Mouse (Mus musculus): ENCODE results near the gene Agpat1. TPM values are rescaled to one million over a fixed set of nuclear protein-coding genes. Genes with fewer than 3 reads are reported as not detected.

Gene Agpat1
- total RNA-seq, 2 experiments from 2014 or later: 73.4 to 77.7 TPM

DNA sequence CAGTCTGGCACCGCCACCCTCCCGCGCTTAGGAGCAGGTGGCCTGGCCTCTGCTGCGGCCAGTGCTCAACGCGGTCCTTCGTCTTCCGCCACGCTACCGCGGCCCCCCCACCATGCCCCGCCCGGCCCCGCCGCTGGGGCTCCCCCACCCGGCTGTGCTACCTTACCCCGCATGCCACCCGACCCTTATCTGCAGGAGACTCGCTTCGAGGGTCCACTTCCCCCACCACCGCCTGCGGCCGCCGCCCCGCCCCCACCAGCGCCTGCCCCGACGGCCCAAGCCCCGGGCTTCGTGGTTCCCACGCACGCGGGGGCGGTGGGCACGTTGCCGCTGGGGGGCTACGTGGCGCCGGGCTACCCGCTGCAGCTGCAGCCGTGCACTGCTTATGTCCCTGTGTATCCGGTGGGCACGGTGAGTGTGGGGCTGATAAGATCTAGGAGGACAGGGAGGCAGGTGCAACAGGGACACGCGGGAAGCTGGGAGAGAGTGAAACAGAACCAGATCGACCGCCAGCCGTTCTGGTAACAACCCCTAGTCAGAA, 26.8 kb downstream of the Agpat1 start:
- no peak for DNase-seq (ENCODE audit: low spot score in 2 of 2)

DNA sequence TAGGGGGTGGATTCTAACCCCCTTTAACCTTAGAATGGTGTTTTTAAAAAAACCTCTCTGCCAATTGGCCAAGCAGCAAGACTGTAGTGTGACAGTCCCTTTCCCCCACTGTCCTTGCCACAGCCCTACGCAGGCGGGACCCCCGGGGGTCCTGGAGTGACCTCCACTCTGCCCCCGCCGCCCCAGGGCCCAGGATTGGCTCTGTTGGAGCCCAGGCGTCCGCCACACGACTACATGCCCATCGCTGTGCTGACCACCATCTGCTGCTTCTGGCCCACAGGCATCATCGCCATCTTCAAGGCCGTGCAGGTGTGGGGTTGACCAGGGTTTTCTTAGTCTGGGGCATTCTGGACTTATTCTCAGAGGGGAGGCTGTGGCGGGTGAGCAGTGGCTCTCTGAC, 27.6 kb downstream of the Agpat1 start:
- DNase-seq (ENCODE audit: low spot score in 2 of 2): no peak

DNA sequence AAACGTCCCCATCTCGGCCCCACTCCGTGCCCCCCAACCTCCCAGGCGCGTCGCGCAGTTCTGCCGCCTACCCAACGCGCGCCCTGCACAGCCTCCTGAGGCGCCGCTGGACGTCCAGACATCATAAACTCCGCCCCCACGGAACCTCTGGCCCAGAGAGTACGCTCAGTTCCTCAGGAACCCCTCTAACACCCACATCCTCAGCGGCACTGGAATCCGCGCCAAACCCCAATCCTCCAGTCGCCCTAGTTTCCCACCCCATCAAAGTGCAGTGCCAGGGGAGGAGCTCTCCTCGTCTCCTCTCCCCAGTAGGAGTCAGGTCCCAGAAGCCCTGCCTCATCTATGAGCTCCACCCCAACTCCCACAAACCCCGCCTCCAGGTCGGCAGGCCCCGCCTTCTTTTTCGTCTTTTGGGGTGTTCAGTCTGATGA, 28.2 kb downstream of the Agpat1 start:
- DNase-seq (ENCODE audit: low spot score in 2 of 2): no peak

DNA sequence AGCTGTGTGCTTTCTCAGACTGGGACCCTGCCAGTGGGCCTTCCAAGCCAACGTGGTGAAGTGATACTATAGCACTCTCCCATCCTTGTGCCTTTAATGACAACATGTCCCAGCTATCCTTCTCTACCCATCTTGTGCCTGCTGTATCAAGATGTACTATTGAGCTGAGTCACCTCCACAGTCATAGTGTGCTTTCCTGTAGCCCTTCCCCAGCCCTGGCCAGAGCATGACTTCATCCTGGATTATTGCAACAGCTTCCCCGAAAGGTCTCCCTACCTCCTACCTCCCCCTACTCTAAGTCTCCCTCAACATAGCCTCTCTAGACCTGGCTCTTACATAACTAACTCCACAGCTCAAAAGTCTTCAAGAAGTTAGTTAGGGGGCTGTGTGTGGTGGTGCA, 31.6 kb downstream of the Agpat1 start:
- no peak for DNase-seq (ENCODE audit: low spot score in 2 of 2)

DNA sequence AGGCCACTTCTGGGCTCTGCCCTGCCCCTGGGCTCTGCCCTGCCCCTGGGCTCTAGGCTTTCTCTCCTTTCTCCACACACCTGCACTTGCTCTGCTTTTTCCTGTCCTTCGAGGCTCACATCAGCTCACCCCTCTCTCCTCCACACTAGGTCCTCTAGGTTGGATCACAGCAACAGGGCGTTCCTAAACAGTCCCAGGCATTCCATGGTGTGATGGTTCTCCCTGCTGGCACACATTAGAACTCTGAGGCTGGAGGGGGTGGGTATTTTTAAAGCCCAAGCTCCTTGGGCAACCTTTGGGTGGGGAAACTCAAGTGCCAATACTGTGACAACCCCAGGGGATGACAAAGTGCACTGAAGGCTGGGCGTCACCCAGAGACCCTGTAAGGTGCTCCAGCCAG, 33.4 kb downstream of the Agpat1 start:
- no peak for DNase-seq (ENCODE audit: low spot score in 2 of 2)

DNA sequence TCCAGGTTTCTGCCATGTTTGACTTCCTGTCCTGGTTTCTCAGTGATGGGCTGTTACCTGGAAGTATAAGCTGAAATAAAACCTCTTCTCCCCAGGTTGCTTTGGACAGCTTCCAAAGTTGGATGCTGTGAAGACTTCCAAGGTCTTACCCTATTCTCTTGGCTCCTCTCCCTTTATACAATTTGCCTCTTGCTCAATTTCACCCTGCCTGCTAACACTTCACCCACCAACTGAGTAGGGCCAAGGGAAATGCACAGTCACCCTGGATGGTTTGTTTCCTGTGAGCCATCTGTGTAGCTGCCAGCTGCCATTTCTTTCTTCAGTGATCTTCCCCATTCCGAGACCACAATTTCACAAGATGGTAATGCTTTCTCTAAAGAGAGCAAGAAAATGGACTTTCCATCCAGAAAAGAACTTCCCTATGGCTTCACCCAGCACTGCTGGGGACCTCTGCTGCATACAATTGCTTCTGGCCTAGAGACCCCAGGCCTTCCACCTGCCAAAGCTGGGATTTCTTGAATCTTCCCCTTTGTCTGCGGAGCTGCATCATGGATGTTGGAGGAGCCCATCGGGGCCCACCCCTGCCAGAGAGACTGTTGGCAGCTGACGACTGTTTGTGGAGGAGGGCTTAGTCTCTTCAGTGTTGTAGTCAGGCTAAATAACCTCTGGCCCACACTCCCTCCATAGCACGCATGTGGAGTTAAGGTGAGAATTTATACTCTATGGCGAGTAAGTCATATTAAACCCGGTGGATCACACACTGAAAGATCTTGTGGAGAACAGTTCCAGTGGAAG, 35.6 kb downstream of the Agpat1 start:
- no peak for DNase-seq (ENCODE audit: low spot score in 2 of 2)

DNA sequence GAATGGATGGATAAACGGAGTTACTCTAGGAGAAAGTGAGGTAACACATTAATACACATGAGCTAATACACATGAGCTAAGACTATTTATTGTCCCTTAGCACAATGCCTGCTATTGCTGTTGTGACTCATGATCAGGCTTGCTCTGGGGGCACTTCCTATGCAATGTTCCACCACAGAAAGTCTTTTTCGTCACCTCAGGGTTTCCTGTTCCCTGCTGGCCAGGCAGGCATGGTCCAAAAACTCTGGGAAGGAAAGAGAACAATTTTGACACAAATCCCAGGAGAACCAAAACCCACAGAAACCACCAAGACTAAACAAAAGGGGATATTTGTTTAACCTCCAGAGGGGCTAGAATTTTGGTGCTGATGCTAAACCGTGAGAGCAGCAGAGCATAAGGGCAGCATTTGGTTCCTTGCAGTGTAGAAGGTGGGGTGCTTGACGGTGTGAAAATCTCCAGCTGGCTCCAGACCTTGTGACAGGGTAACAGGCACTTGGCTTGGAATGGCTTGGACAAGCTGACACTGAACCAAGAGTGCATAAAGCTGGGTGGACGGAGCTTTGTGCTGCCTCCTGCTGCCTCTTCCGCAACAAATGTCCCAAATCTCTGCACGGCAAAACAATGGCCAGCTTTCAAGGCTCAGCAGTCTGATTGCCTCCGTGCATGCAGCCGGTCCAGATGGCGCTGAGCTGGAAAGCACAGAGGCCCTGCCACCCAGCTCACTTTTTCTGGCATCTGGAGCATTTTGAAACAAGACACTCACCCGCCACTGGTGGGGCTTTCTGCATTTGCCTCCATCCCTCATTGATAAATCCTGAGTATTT, 36.9 kb downstream of the Agpat1 start:
- DNase-seq (ENCODE audit: low spot score in 2 of 2): no peak

DNA sequence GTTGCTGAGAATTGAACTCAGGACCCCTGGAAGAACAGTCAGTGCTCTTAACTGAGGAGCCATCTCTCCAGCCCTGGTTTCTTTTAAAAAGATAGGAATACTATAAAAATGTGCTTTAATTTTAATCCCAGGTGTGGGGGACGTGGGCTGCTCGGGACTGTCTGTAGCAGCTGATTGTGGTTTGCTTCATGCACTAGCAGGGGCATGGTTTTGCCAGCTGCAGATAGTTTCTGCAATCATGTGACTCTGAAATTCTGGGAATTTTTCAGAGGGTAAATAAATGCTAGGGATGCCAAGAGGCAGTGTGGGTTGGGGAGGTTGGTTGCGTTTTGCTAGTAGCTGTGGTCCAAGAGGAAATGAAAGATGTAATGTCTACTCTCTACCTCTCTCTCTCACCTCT, 37.9 kb downstream of the Agpat1 start:
- no peak for DNase-seq (ENCODE audit: low spot score in 2 of 2)

DNA sequence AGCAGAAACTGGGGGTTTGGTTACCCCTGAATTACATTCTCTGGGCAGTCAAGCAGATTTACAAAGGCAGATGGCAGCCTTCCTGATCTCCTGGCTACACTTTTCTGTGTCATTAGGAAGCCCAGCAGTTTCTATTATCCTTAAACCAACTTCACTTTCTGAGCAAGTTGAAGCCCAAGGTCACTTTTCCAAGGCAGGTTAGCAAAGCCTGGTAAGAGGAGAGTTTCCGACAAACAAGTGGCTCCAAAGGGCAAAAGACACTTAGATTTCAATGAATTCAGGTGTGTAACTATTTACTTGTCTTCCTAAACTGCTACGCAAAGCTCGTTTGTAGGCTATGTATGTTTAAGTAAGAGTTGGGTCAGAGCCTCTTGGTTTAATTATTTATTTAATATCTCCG, 39.3 kb downstream of the Agpat1 start:
- DNase-seq (ENCODE audit: low spot score in 2 of 2): no peak

DNA sequence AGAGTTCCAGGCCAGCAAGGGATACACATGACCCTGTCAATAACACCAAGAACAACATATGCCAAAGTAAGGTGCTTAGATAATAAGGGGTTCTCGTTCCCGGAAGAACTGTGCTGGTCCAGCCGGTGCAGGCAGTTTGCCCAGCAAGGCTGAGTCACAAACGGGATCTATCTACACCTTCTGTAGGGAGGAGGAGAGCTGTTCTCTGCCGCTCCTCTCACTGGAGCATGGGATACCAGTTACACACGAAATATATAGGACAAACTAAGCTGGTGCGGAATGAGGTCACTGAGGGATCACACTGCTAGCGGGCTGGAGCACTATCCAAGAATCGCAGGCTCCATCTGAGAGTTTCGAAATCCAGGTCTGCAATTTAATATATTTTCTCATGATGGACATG, 39.9 kb downstream of the Agpat1 start:
- DNase-seq (ENCODE audit: low spot score in 2 of 2): no peak

DNA sequence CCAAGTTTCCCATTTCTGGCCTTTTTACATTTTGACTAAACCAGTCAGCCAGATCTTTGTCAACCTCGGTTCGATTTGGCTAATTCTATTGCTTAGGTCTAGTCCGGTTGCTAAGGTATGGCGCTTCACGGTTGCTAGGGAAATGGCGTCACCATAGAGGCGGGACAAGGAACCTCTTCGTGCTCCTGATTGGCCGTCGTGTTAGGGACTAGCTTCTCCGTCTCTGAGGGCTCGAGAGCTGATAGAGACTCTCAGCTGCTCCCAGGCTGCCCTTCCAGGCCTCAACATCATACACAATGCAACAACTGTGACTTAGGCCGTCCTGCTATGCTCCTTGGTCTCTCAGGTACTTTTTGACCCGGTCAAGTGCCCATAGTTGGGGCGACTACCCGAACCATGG, 40.5 kb downstream of the Agpat1 start, which contains the start of gene Fkbpl:
TSS of gene Fkbpl (plus strand) at position 157 of the 400 bp plus-strand sequence.
- DNase-seq (ENCODE audit: low spot score in 2 of 2): peak; percentile 71 to 88

DNA sequence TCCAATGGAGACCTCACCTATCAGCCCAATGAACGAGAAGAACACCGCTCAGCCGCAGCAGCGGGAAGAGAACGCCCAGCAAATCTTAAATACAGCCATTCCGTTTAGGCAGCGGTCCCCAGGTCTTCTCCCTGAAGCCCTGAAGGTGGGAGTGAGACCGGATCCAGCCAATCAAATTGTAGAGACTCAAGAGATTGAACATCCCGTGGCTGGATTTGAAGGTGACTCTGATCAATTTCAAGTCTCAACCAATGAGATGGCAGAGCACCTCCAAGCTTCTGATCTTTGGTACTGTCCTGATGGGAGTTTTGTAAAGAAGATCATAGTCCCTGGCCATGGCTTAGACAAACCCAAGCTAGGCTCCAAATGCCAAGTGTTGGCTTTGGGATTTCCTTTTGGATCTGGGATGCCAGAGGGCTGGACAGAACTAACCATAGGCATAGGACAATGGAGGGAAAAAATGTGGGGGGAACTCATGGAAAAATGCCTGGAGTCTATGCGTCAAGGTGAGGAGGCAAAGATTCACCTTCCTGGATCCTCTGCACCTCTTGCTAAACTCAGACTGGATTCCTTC, 41.3 kb downstream of the Agpat1 start:
- DNase-seq (ENCODE audit: low spot score in 2 of 2): no peak

DNA sequence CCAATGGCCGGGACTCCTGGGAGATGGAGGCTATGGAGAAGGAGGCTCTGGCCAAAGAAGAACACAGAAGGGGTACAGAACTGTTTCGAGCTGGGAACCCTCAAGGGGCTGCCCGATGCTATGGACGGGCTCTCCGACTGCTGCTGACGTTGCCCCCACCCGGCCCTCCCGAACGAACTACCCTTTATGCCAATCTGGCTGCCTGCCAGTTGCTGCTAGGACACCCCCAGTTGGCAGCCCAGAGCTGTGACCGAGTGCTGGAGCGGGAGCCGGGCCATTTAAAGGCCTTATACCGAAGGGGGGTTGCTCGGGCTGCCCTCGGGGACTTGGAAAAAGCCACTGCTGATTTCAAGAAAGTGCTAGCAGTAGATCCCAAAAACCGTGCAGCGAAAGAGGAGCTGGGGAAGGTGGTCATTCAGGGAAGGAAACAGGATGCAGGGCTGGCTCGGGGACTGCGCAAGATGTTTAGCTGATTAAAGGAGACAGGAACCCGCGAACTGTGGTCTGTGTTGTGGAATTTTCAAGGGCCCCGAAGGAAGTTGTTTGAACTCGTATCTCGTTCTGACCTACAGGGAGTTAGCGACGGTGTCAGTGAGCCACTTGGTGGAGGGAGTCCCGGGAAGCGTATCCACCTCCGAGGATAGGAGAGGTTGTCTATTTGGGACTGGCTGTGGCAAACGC, 41.9 kb downstream of the Agpat1 start:
- no peak for DNase-seq (ENCODE audit: low spot score in 2 of 2)

DNA sequence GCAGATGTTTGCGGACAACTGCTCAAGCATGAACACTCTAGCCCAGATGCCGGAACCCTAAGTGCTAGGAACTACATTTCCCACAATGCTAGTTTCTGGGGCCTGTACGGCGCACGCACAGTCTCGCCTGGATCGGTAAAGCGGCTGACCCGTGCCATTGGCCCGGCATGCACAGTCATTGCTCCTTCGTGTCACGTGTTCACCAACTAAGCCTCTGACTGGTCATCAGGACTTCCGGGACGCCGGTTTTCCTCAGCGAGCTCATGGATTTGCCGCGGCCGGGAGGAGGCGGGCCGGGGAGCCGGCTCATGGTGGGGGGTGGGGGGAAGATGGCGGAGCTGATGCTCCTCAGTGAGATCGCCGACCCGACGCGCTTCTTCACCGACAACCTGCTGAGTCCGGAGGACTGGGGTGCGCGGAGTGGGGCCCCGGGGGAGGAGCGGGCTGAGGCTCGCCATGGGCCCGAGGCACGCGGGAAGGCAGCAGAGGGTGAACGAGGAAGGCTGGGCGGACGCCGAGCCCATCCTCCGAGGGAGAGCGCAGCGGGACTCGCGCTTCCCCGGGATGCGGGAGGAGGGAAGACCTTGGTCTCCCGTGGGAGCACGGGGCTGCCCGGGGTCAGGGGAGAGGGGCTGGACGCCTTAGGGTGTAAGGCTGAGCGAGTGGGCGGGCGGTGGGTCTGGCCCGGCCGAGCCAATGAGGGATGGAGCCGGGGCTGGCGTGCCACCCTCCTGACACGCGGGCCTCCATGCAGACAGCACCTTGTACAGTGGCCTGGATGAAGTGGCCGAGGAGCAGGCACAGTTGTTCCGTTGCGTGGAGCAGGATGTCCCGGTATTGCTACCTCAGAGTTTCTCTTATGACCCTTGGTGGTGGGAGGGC, 43.1 kb downstream of the Agpat1 start, which contains the start of gene Atf6b:
TSS of gene Atf6b (plus strand) at position 241 of the 882 bp plus-strand sequence.
- DNase-seq (ENCODE audit: low spot score in 2 of 2): peak; percentile 71 to 88

DNA sequence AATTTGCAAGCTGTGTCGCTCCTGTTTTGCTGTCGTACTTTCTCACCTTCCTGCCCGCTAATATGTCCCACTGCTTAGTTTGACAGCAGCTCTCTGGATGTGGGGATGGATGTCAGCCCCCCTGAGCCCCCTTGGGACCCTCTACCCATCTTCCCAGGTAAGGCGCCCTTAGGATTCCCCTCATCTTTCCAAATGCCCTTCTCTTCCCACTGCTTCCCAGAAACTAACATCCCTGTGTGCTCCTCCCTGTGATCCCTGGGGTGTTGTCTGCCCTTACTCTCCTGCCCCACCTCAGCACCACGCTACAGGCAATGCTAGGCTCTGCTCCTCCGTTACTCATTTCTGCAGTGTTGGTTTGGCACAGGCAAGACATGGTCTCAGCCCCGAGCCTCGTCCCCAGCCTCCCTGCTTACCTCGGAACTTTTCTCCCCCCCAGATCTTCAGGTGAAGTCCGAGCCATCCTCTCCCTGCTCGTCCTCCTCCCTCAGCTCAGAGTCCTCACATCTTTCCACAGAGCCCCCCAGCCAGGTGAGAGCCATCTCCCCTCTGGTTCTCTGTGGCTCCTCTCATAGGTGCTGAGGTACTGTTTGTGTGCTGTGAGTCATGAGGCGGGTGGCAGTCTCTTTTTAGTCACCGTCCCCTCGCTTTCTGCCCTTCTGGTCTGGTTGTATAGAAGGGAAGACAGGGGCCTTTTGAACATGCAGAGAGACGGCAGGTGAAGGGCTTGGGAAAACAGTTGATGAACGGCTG, 44.3 kb downstream of the Agpat1 start:
- no peak for DNase-seq (ENCODE audit: low spot score in 2 of 2)

DNA sequence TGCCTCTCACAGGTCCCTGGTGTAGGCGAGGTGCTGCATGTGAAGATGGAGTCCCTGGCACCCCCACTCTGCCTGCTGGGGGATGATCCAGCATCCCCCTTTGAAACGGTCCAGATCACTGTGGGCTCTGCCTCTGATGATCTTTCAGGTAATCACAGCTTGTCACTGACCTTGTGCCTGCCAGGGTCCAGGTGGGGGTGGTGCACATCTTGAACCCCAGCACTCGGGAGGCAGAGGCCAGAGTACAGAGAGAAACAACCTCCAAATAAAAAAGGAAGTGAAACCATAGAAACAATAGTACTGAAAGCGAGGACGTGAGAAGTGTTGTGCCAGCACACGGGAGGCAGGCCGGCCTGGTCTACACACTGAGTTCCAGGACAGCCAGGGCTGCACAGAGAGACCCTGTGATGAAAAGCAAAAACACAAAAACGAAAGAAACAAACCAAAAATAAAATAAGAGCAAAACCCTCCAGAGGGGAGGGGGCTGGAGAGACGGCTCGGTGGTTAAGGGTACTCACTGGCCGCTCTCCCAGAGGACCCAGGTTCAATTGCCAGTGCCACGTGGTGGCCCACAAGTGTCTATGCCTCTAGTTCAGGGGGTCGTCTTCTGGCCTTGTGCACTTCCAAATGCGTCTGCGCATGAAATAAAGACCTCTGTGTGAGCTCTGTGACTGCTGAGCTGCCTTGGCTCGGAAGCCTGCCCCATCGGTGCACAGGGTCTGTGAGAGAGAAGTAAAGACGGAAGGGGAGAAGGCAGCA, 45.2 kb downstream of the Agpat1 start:
- no peak for DNase-seq (ENCODE audit: low spot score in 2 of 2)

DNA sequence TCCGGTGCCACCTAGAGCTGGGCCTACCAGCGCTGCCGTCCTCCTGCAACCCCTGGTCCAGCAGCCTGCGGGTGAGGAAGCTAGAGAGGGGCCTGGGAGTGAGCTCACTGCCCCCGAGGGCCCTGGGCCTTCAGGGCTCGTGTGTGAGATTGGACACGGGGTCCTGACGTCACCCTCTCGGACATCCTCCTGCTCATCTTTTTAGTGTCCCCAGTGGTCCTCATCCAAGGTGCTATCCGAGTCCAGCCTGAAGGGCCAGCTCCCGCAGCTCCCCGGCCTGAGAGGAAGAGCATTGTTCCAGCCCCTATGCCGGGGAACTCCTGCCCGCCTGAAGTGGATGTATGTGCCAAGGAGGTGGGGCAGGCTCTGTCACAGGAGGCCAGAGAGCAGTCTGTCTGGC, 46.7 kb downstream of the Agpat1 start:
- DNase-seq (ENCODE audit: low spot score in 2 of 2): no peak

DNA sequence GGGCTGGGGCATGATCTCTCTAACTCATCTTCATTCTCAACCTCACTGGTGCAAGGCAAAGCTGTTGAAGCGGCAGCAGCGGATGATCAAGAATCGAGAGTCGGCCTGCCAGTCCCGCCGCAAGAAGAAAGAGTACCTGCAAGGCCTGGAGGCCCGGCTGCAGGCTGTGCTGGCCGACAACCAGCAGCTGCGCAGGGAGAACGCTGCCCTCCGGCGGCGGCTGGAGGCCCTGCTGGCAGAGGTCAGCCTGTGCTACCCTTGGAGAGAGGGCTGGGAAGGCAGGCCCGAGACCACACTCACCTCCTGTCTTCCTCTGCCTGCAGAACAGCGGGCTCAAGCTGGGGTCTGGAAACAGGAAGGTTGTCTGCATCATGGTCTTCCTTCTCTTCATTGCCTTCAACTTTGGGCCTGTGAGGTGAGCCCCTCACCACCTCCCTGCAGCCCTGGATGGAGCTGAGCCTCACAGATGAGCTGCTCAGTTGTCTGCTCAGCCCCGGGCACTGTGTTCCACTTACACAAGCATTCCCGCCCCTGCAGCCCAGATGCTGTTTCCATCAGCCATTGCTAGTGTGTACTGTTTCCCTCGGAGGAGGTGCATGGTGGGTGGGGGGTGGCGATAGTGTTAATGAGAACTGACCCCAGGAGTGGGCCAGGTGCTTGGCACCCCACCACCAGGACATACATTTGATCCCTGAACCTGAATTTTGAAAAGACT, 47.6 kb downstream of the Agpat1 start:
- no peak for DNase-seq (ENCODE audit: low spot score in 2 of 2)

All from adrenal gland, postnatal 4 days (tissue).